Mouse (Mus musculus): ENCODE measurements around the gene Fads3. TPM values are rescaled to one million over a fixed set of nuclear protein-coding genes. Genes with fewer than 3 reads are reported as not detected.
A peak's percentile ranks its signal among the peaks of the same experiment; 100 is the strongest.

Gene Fads3
- polyA plus RNA-seq, 1 experiment from 2014 or later, result 40.7 TPM

- ATAC-seq (ENCODE audit: insufficient number of reproducible peaks, low FRiP score), result peak; percentile 77
- Histone ChIP-seq H3K4me3 (peak overlapping the region; percentile 72), H3K36me3 (peaks cover 10% of the 10 kb centered on the region; the same call in 1 of the 2 replicates), H3K27me3 (replicated peaks) (no peaks in the 10 kb centered on the region), H3K9me3 (replicated peaks) (no peaks in the 10 kb centered on the region), H3K4me1 (replicated peaks) (peaks cover 24% of the 10 kb centered on the region), H3K27ac (ENCODE audit: poor library complexity, severe bottlenecking) (peak overlapping the region; percentile 88), H3K4me2 (peak overlapping the region; percentile 75), H3K9ac (peak overlapping the region; percentile 79)
- under 1% methylated on average over 21 of the region's 21 CpGs for WGBS
Observed at GRCm38 (mm10) chr19:10100631-10101071, 59.3 kb downstream of the Fads3 start.

- peak within 1 kb of the TSS; percentile 72 for H3K4me3 ChIP-seq
- peak within 1 kb of the TSS; percentile 79 for H3K9ac ChIP-seq
- peak; percentile 89 for ATAC-seq (ENCODE audit: insufficient number of reproducible peaks, low FRiP score)
- H3K9me3 ChIP-seq (replicated peaks), result no peaks in the 10 kb centered on the region
- peak within 1 kb of the TSS; percentile 88 for H3K27ac ChIP-seq (ENCODE audit: poor library complexity, severe bottlenecking)
- H3K27me3 ChIP-seq (replicated peaks), result no peaks in the 10 kb centered on the region
- H3K36me3 ChIP-seq, result peaks cover 7% of the 10 kb centered on the region; the same call in 1 of the 2 replicates
- under 1% methylated on average over 56 of the region's 57 CpGs for WGBS
- H3K4me1 ChIP-seq (replicated peaks), result peaks cover 24% of the 10 kb centered on the region
- H3K4me2 ChIP-seq, result peak within 1 kb of the TSS; percentile 75
Observed at GRCm38 (mm10) chr19:10101341-10102053, 60.1 kb downstream of the Fads3 start, which contains the start of gene Fads2. Fads2 (minus strand) TSS chr19:10101746.

GRCm38 (mm10) chr19:10102054-10102700 is 60.8 kb downstream of the Fads3 start:
- Histone ChIP-seq H3K4me3 (peak overlapping the region; percentile 72), H3K27me3 (replicated peaks) (no peaks in the 10 kb centered on the region), H3K9ac (peak overlapping the region; percentile 79), H3K9me3 (replicated peaks) (no peaks in the 10 kb centered on the region), H3K36me3 (peaks cover 3% of the 10 kb centered on the region; the same call in 1 of the 2 replicates), H3K4me2 (peak overlapping the region; percentile 75), H3K4me1 (replicated peaks) (peaks cover 24% of the 10 kb centered on the region), H3K27ac (ENCODE audit: poor library complexity, severe bottlenecking) (peak overlapping the region; percentile 88)
- WGBS, result 5% methylated on average over 22 of the region's 25 CpGs
- ATAC-seq (ENCODE audit: insufficient number of reproducible peaks, low FRiP score), result peak; percentile 48

- Histone ChIP-seq H3K4me1 (replicated peaks) (peaks cover 18% of the 10 kb centered on the region), H3K9ac (no peak overlapping the region), H3K4me2 (no peak overlapping the region), H3K27ac (ENCODE audit: poor library complexity, severe bottlenecking) (peak overlapping the region; percentile 52; the same call in 1 of the 2 replicates), H3K4me3 (no peak overlapping the region), H3K9me3 (replicated peaks) (no peaks in the 10 kb centered on the region), H3K36me3 (0 out of 2 replicates have a peak, but pooled peaks cover under 1% of the 10 kb centered on the region), H3K27me3 (replicated peaks) (no peaks in the 10 kb centered on the region)
- WGBS, result 73% methylated on average over 6 of the region's 6 CpGs
- ATAC-seq (ENCODE audit: insufficient number of reproducible peaks, low FRiP score), result no peak
Observed at GRCm38 (mm10) chr19:10104234-10104633, 62.9 kb downstream of the Fads3 start.

GRCm38 (mm10) chr19:10105034-10105493 is 63.7 kb downstream of the Fads3 start:
- no peaks in the 10 kb centered on the region for H3K9me3 ChIP-seq (replicated peaks)
- no peak overlapping the region for H3K4me3 ChIP-seq
- no peak overlapping the region for H3K9ac ChIP-seq
- WGBS, result 55% methylated on average over 10 of the region's 10 CpGs
- H3K27ac ChIP-seq (ENCODE audit: poor library complexity, severe bottlenecking), result peak overlapping the region; percentile 52; the same call in 1 of the 2 replicates
- H3K27me3 ChIP-seq (replicated peaks), result no peaks in the 10 kb centered on the region
- no peak overlapping the region for H3K4me2 ChIP-seq
- no peaks in the 10 kb centered on the region for H3K36me3 ChIP-seq
- ATAC-seq (ENCODE audit: insufficient number of reproducible peaks, low FRiP score), result peak; percentile 40
- peaks cover 12% of the 10 kb centered on the region for H3K4me1 ChIP-seq (replicated peaks)

GRCm38 (mm10) chr19:10106634-10107033 is 65.3 kb downstream of the Fads3 start:
- Histone ChIP-seq H3K9ac (no peak overlapping the region), H3K27ac (ENCODE audit: poor library complexity, severe bottlenecking) (no peak overlapping the region), H3K27me3 (replicated peaks) (no peaks in the 10 kb centered on the region), H3K4me2 (no peak overlapping the region), H3K4me3 (no peak overlapping the region), H3K4me1 (replicated peaks) (0 out of 2 replicates have a peak, but pooled peaks cover 8% of the 10 kb centered on the region), H3K9me3 (replicated peaks) (no peaks in the 10 kb centered on the region), H3K36me3 (no peaks in the 10 kb centered on the region)
- no peak for ATAC-seq (ENCODE audit: insufficient number of reproducible peaks, low FRiP score)
- 90% methylated on average over 2 of the region's 2 CpGs for WGBS

GRCm38 (mm10) chr19:10107051-10107611 is 65.8 kb downstream of the Fads3 start:
- H3K9ac ChIP-seq, result no peak overlapping the region
- no peaks in the 10 kb centered on the region for H3K9me3 ChIP-seq (replicated peaks)
- H3K4me2 ChIP-seq, result no peak overlapping the region
- no peaks in the 10 kb centered on the region for H3K27me3 ChIP-seq (replicated peaks)
- H3K27ac ChIP-seq (ENCODE audit: poor library complexity, severe bottlenecking), result no peak overlapping the region
- WGBS, result 81% methylated on average over 5 of the region's 5 CpGs
- no peaks in the 10 kb centered on the region for H3K36me3 ChIP-seq
- ATAC-seq (ENCODE audit: insufficient number of reproducible peaks, low FRiP score), result no peak
- H3K4me1 ChIP-seq (replicated peaks), result 0 out of 2 replicates have a peak, but pooled peaks cover 6% of the 10 kb centered on the region
- H3K4me3 ChIP-seq, result no peak overlapping the region

GRCm38 (mm10) chr19:10108129-10108528 is 66.8 kb downstream of the Fads3 start:
- Histone ChIP-seq H3K4me2 (no peak overlapping the region), H3K4me3 (no peak overlapping the region), H3K27me3 (replicated peaks) (no peaks in the 10 kb centered on the region), H3K4me1 (replicated peaks) (no peaks in the 10 kb centered on the region), H3K9ac (no peak overlapping the region), H3K9me3 (replicated peaks) (no peaks in the 10 kb centered on the region), H3K36me3 (no peaks in the 10 kb centered on the region), H3K27ac (ENCODE audit: poor library complexity, severe bottlenecking) (no peak overlapping the region)
- ATAC-seq (ENCODE audit: insufficient number of reproducible peaks, low FRiP score), result no peak
- WGBS, result 88% methylated on average over 1 of the region's 1 CpGs

- Histone ChIP-seq H3K27ac (ENCODE audit: poor library complexity, severe bottlenecking) (no peak overlapping the region), H3K36me3 (no peaks in the 10 kb centered on the region), H3K9ac (no peak overlapping the region), H3K4me2 (no peak overlapping the region), H3K4me3 (no peak overlapping the region), H3K4me1 (replicated peaks) (no peaks in the 10 kb centered on the region), H3K27me3 (replicated peaks) (no peaks in the 10 kb centered on the region), H3K9me3 (replicated peaks) (no peaks in the 10 kb centered on the region)
- 80% methylated on average over 2 of the region's 2 CpGs for WGBS
- no peak for ATAC-seq (ENCODE audit: insufficient number of reproducible peaks, low FRiP score)
Observed at GRCm38 (mm10) chr19:10108666-10109065, 67.3 kb downstream of the Fads3 start.
